Mouse (Mus musculus): ENCODE data around the gene Gm5150. TPM values are rescaled to one million over a fixed set of nuclear protein-coding genes. Genes with fewer than 3 reads are reported as not detected.
"Not testable (repeated sequence)": the region's sequence is repeated elsewhere in the genome, so short reads cannot be mapped to it uniquely, and the experiment has no call there.

The Gm5150 gene
- total RNA-seq (2022): under 1 TPM in 1 of 4 experiments, not detected in 3; 0.46 TPM

DNA sequence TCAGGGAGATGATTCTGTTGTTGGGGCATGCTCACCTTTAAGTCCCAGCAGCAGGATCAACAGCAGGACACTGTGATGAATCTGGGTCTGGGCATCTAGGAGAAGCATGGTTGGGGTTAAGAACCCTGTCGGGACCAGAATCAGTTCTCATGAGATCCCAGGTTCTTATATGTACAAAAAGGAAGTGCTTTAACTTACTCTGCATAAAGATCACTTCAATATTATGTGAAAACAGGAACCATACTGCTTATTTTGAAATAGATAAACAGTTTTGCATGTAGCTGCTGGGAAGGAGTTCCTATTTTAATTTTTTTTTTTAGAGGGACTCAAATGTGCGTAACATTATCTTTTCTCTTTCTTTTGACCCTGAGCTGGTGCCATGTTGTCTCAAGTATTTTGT lies at the start of gene Gm5150:
Gm5150 (minus strand) TSS at position 223 of the 400 bp plus-strand sequence.
- no peak for DNase-seq (ENCODE audit: low spot score)

DNA sequence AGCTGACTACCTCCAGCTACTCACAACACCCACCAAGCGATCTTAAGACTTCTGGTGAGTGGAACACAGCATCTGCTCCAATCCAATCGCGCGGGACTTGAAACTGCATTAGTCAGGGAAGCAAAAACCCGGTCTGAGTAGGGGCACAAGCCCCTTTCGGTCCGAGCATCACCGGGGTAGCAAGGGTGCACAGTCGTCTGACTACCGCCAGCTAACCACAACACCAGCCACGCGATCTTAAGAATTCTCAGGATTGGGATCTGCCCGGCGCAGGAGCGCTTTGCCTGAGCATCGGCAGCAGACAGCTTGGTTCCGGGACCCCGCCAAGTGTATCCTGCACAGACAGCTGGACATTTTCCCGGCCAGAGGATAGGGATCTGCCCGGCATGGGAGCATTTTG lies 45.5 kb upstream of the Gm5150 start:
- not testable (repeated sequence) for DNase-seq (ENCODE audit: low spot score)

DNA sequence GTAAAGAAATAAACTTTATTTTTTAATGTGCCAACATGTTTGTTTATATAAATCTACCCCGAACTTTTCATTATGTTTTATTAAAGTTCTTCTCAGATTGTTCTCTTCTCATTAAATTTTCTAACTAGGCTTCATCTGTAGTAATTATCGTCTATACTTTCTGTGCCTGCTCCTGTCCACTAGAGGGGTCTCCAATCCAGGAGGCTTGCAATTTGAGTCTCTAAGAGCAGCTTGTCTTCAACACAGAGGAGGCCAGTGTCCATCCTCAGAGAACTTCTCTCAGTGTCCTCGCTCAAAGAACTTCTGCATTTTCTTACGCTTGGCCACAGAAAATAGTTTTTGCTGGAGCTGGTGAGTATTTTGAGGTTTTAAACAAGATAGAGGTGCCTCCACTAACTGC lies 41.1 kb upstream of the Gm5150 start:
- no peak for DNase-seq (ENCODE audit: low spot score)

DNA sequence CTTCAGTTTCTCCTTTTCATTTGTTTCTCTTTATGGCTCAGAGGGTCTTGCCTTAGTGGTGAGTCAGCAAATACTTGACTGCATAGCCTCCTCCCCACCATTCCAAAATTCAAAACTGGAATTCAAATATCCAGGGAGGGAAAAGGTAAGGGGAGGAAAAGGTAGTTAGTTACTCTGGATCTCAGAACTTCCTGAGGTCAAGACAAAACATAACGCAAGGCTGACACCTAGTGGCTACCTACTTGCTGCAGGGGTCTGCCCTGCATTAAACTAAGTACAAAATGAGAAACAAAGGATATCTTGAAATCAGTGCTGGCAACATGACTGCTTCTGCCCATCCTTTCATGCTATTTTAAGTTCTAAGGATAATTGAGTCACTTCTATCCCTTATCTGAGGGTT lies 37.1 kb upstream of the Gm5150 start:
- no peak for DNase-seq (ENCODE audit: low spot score)

DNA sequence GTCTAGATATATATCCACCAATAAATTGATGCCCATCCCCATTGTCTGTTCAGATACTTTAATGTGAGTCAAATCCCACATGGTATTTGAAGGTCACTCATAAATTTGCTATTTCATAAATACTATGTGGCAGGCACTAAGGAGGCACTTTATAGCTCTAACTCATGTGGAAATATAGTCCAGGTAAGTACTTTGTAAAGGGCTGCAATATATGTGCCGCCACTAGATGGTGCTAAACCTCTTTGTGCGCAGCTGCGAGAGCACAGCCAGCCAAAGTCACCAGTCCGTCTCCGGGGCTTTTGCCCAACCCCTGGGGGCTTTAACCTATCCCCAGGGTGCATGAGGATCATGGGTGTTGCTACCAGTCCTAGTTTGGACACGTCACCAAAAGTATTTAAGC lies 18.8 kb upstream of the Gm5150 start:
- DNase-seq (ENCODE audit: low spot score): peak; percentile 18

DNA sequence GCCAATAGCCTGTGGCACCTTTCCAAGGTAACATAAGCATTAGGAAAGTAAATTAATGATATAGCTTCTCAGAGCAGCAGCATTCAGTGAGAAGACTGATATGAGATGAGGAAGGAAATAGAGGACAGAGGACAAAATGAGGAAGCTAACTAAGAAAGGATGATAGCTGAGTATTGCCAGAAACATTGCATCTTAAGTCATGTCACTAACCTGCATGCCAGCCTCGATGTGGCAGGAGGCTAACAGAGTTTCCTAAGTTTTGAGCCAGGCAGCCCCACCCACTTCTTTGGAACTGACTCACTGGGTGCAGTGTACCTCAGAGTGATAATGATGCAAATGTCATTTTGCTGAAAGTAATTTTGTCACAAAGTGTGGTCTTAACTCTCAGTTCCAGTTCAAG lies 16.0 kb upstream of the Gm5150 start:
- no peak for DNase-seq (ENCODE audit: low spot score)

DNA sequence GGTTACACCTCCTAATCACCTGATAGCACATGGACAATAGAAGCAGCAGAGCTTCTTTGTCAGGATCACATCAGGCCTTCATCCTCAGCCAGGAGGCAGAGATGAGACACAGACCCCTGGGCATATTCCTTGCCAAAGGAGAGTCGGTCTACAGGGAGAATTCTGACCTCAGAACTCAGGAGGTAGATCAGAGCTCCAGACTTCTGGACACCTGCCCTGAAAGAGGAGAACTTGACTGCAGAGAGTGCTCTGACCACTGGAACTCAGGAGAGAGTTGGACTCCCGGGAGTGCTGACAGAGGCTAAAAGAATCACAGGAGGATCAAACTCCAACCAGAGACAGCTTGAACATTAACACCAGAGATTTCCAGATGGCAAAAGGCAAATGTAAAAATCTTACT lies 8.2 kb upstream of the Gm5150 start:
- DNase-seq (ENCODE audit: low spot score): not testable (repeated sequence)

DNA sequence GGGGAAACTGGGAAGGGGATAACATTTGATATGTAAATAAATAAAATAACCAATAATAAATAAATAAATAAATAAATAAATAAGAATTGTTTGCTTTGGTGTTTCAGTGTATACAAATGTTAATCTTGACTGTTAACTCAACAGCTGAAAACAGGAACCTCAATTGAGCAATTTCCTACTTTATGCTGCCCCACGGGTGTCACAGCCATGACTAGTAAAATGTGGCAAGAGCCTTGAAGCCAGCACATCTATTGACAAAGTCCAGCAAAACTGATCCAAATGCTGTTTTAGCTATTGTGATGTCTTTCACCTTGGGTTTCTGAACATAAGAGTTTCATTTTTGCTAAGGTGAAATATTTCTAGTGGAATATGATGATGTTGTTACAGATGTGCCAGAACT lies 1.6 kb upstream of the Gm5150 start:
- DNase-seq (ENCODE audit: low spot score): no peak

DNA sequence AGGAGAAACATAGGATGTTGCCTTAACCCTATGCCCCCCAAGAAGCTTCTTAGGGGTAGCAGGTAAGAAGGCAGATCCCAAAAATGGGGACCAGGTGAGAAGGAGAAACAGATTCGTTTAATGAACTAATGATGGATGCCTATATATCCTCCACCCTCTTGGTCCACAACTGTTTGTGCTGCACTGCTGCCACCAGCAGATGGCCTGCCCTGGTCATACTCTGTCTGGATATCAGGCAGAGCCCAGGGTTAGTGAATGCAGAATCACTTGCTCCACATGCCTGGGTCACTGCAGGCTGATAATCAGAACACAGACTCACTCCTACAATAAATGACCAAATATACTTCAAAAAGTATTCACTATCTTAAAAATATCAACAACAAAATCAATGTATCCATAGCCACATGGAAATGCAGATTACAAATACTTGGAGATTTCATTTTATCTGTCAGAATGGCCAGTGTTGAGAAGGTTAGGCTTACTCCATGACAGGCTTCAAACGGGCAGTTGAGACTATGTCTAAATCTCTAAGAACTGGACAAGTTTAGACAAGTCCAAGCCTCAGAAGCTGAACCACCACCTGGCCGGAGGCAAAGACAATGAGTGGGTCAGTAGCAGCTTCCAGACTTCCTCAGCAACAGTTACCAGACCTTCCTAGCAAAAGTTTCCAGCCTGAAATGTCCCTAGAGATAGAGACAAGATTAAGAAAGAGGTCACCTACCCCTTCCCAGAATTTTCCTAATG lies 2.2 kb downstream of the Gm5150 start:
- DNase-seq (ENCODE audit: low spot score): no peak

DNA sequence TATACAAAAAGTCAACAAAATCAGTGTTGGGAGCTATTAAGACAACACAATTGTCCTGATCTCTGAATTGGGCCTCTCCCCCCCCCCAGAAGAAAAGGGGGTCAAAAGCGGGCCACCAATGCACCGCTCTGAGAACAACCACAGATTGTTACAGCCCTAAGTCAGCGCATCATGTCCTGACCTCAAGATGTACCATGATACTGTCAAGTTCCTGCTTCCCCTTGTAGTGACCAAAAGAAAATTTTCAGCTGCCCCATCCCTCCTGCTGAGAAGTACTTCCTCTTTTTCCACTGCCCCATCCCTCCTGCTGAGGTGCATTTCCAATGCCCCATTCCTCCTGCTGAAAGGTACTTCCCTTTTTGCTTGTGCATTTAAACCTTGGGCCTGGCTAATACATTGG lies 6.8 kb downstream of the Gm5150 start:
- DNase-seq (ENCODE audit: low spot score): not testable (repeated sequence)

DNA sequence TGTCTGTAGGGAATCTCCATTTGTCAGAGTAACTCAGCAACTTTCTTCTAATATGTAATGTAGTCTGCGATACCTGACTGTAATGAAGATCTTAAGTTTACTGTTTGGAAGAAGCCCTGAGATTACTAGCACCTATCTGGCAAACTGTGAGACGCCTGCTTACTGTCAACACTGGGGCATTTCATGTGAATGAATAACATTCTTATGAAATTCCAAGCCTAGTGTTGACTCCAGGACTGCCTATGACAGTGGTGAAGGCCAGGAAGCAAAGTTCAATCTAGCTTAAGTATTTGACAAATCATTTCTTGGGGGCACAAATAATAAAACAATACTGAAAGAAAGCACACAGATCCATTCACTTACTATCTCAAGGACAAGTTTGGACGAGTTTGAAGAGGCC lies 24.0 kb downstream of the Gm5150 start:
- DNase-seq (ENCODE audit: low spot score): no peak

DNA sequence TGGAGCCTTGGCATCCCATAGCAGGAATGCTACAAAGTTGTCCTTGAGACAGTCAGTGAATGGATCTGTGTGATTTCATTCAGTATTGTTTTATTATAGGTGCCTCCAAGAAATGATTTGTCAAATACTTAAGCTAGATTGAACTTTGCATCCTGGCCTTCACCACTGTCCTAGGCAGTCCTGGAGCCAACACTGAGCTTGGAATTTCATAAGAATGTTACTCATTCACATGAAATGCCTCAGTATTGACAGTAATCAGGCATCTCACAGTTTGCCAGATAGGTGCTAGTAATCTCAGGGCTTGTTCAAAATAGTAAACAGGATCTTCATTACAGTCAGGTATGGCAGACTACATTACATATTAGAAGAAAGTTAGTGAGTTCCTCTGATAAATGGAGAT lies 49.3 kb downstream of the Gm5150 start:
- DNase-seq (ENCODE audit: low spot score): no peak

Small RNA genes within 50 kb of the gene (microRNA-seq; reads per million reads assigned to microRNA genes)
- gene Gm24694: not detected

Other genes starting within 250 kb of the Gm5150 start
- gene Sirpb1c, start 157.9 kb downstream of the Gm5150 start, total RNA-seq (2022): 1 to 10 TPM in 1 of 4 experiments, not detected in 3; 1.1 TPM

Data from heart, adult 8-10 months (tissue).